Mouse (Mus musculus) E14TG2a.4 (cell line): ENCODE measurements at regions not wholly inside any gene's neighbourhood (a gene's known extent, or its start where the extent isn't known, plus 50 kb on each side); places are given as distances from the start of the nearest gene placed in this dataset.

Experiments
- CTCF ChIP-seq: conservative IDR thresholded peaks from 2 replicates; pipeline ENCODE4 v1.5.1; 2014; ENCODE audit warnings: low read length
- POU5F1 ChIP-seq: IDR thresholded peaks from 2 replicates; pipeline ENCODE4 v1.6.1; 2014; ENCODE audit warnings: low read length, borderline replicate concordance

DNA sequence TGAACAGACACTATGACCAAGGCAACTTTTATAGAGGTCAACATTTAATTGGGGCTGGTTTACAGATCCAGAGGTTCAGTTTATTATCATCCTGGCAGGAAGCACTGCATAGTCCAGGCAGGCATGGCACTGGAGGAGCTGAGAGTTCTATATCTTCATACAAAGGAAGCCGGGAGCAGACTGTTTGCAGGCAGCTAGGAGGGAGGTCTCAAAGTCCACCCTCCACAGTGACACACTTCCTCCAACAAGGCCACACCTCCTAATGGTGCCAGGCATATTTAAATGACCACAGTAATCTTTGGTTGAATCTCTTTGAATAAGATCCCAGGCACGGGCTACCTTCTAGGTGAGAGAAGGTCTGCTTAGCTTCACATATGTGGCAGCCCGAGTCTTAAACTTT lies 245.5 kb upstream of the Tmpo start:
- TF ChIP-seq CTCF (no peak), POU5F1 (no peak)
